Mouse (Mus musculus) liver, embryonic 14.5 days (tissue): ENCODE data around the gene Adcy4. TPM values are rescaled to one million over a fixed set of nuclear protein-coding genes. Genes with fewer than 3 reads are reported as not detected.

Experiments
- ATAC-seq: fragments of 200-750 bp; cut with Nextera tagmentation; 2 replicates; pipeline ENCODE4 v1.8.0; 2017; ENCODE audit warnings: moderate number of reproducible peaks, mild to moderate bottlenecking, moderate library complexity; ENCODE audit not compliant: insufficient read depth
- DNase-seq, 3 experiments: peaks; one replicate each; pipeline ENCODE4 v3.0.0-alpha.2; 2012 to 2013; ENCODE audit warnings: low read depth in 3 of 3, low spot score in 3 of 3
- H3K27ac ChIP-seq: fragments of 300-500 bp; sonication (generic); 2 replicates; pipeline ENCODE4 v1.5.1; 2014; ENCODE audit warnings: moderate library complexity, mild to moderate bottlenecking, control low read depth, inconsistent platforms
- H3K27me3 ChIP-seq: fragments of 300-500 bp; sonication (generic); 2 replicates; pipeline ENCODE4 v1.6.1; 2014; ENCODE audit warnings: mild to moderate bottlenecking, low read length, moderate library complexity; ENCODE audit not compliant: control insufficient read depth, insufficient read depth
- H3K36me3 ChIP-seq: fragments of 300-500 bp; sonication (generic); replicated peaks from 2 replicates; pipeline ENCODE4 v1.6.1; 2014; ENCODE audit warnings: low read depth; ENCODE audit not compliant: control insufficient read depth, insufficient read depth
- H3K4me1 ChIP-seq, 2 experiments: fragments of 200-500 bp in 1 of 2; fragments of 300-500 bp in 1 of 2; sonication (generic) in 1 of 2; replicated peaks; 2 replicates each; pipeline ENCODE4 v1.6.1; 2012 to 2014; ENCODE audit warnings: antibody characterized with exemption in 1 of 2, inconsistent platforms in 1 of 2, low read length in 1 of 2; ENCODE audit not compliant: control insufficient read depth in 2 of 2, insufficient read depth in 2 of 2
- H3K4me2 ChIP-seq: fragments of 300-500 bp; sonication (generic); 2 replicates; pipeline ENCODE4 v1.6.1; 2014; ENCODE audit warnings: low read depth, mild to moderate bottlenecking, control low read depth, moderate library complexity
- H3K4me3 ChIP-seq, 2 experiments: fragments of 200-500 bp in 1 of 2; fragments of 300-500 bp in 1 of 2; sonication (generic) in 1 of 2; 2 replicates each; pipeline ENCODE4 v1.5.1; 2012 to 2014; ENCODE audit warnings: low read depth in 2 of 2, low read length in 2 of 2, mild to moderate bottlenecking in 2 of 2, control low read depth in 1 of 2, inconsistent platforms in 1 of 2, moderate library complexity in 1 of 2; ENCODE audit not compliant: insufficient read depth in 1 of 2
- H3K9ac ChIP-seq: fragments of 300-500 bp; sonication (generic); replicated peaks from 2 replicates; pipeline ENCODE4 v1.6.1; 2014; ENCODE audit warnings: mild to moderate bottlenecking, control low read depth, moderate library complexity
- H3K9me3 ChIP-seq: fragments of 300-500 bp; sonication (generic); 2 replicates; pipeline ENCODE4 v1.6.1; 2016; ENCODE audit warnings: low read length, mixed read lengths; ENCODE audit not compliant: control insufficient read depth
- CTCF ChIP-seq: IDR thresholded peaks from 2 replicates; pipeline ENCODE4 v1.5.1; 2016; ENCODE audit warnings: antibody characterized with exemption, low read depth, control low read depth
- EP300 ChIP-seq: IDR thresholded peaks from 2 replicates; pipeline ENCODE4 v1.6.1; 2016; ENCODE audit warnings: antibody characterized with exemption, low read depth
- WGBS: fragments of 180-500 bp; shearing (Covaris S2); extraction: QIAGEN DNeasy Blood & Tissue Kit; methylation state at CpG from one replicate; pipeline ENCODE4 v1.1.7; 2014; ENCODE audit not compliant: insufficient replicate concordance; 5-methylcytosine and 5-hydroxymethylcytosine counted together
- polyA plus RNA-seq, 2 experiments: library from polyadenylated mRNA; depleted of rRNA in 1 of 2; stranded (reverse) in 1 of 2; unstranded in 1 of 2; fragments of >200 nt; fragmentation: Nextera tagmentation in 1 of 2; extraction: Ambion mirVana in 1 of 2; gene quantifications; 2 replicates each; pipeline versions ENCODE4 v1.2.1 to v1.2.3; 2012 to 2014

Gene Adcy4
- polyA plus RNA-seq, 2 experiments, result 0.66 to 1.0 TPM

DNA sequence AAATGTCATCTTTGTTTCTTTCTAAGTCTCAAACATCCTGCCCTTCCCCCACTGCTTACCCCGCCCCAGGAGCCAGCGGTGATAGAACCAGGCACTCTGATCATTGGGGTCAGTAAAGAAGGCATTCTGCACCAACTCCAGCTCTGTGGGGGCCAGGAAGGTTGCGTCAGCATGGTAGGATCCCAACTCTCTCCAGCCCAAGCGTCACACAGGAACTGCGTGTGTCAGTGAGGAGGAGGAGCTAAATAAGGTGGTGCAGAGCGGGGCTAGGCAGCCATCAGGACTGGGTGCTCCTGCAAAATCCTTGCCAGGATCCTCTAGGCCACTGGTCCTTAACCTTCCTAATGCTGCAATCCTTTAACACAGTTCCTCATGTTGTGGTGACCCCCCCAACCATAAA is 64.2 kb downstream of the Adcy4 start:
- Histone ChIP-seq H3K27me3 (no peaks in the 10 kb centered on the region), H3K9me3 (no peaks in the 10 kb centered on the region), H3K4me1 (peaks cover 19 to 21% of the 10 kb centered on the region in 2 experiments; a peak in 3 of 4 replicates), H3K36me3 (no peaks in the 10 kb centered on the region), H3K4me2 (no peak overlapping the region), H3K9ac (no peak overlapping the region), H3K27ac (no peak overlapping the region), H3K4me3 (no peak overlapping the region)
- 74% methylated on average over 6 of the region's 6 CpGs for WGBS
- ATAC-seq, result no peak
- TF ChIP-seq CTCF, result no peak
- no peak for TF ChIP-seq EP300
- no peak for DNase-seq

Other genes with a start within 250 kb of the Adcy4 start
Only the 30 nearest of the 35 such genes appear.
- gene Fitm1, start 208.5 kb downstream of the Adcy4 start, polyA plus RNA-seq (2012; rRNA removed), result 0.19 and 0.38 TPM in 2 replicates
- 0.37 and 0.58 TPM in 2 replicates for gene Fitm1, start 208.5 kb downstream of the Adcy4 start, polyA plus RNA-seq (2014; fragmentation: Nextera tagmentation; extraction: Ambion mirVana)
- 32.0 and 51.1 TPM in 2 replicates for gene Psme1, start 206.0 kb downstream of the Adcy4 start, polyA plus RNA-seq (2012; rRNA removed)
- 99.9 and 103 TPM in 2 replicates for gene Psme1, start 206.0 kb downstream of the Adcy4 start, polyA plus RNA-seq (2014; fragmentation: Nextera tagmentation; extraction: Ambion mirVana)
- 19.2 and 20.3 TPM in 2 replicates for gene Emc9, start 198.8 kb downstream of the Adcy4 start, polyA plus RNA-seq (2012; rRNA removed)
- 32.8 and 33.0 TPM in 2 replicates for gene Emc9, start 198.8 kb downstream of the Adcy4 start, polyA plus RNA-seq (2014; fragmentation: Nextera tagmentation; extraction: Ambion mirVana)
- gene Psme2, start 193.0 kb downstream of the Adcy4 start, polyA plus RNA-seq (2012; rRNA removed), result 36.2 and 56.0 TPM in 2 replicates
- 181 and 190 TPM in 2 replicates for gene Psme2, start 193.0 kb downstream of the Adcy4 start, polyA plus RNA-seq (2014; fragmentation: Nextera tagmentation; extraction: Ambion mirVana)
- gene Rnf31, start 192.4 kb downstream of the Adcy4 start, polyA plus RNA-seq (2012; rRNA removed), result 6.2 and 6.5 TPM in 2 replicates
- 6.6 and 7.6 TPM in 2 replicates for gene Rnf31, start 192.4 kb downstream of the Adcy4 start, polyA plus RNA-seq (2014; fragmentation: Nextera tagmentation; extraction: Ambion mirVana)
- gene Irf9, start 180.5 kb downstream of the Adcy4 start, polyA plus RNA-seq (2012; rRNA removed), result 13.5 and 15.1 TPM in 2 replicates
- 11.2 and 13.8 TPM in 2 replicates for gene Irf9, start 180.5 kb downstream of the Adcy4 start, polyA plus RNA-seq (2014; fragmentation: Nextera tagmentation; extraction: Ambion mirVana)
- 1.7 and 1.9 TPM in 2 replicates for gene Rec8, start 166.1 kb downstream of the Adcy4 start, polyA plus RNA-seq (2012; rRNA removed)
- gene Rec8, start 166.1 kb downstream of the Adcy4 start, polyA plus RNA-seq (2014; fragmentation: Nextera tagmentation; extraction: Ambion mirVana), result 0.87 and 1.0 TPM in 2 replicates
- 13.5 and 27.6 TPM in 2 replicates for gene Ipo4, start 148.1 kb downstream of the Adcy4 start, polyA plus RNA-seq (2012; rRNA removed)
- 22.6 and 27.9 TPM in 2 replicates for gene Ipo4, start 148.1 kb downstream of the Adcy4 start, polyA plus RNA-seq (2014; fragmentation: Nextera tagmentation; extraction: Ambion mirVana)
- gene Gm49378, start 146.2 kb downstream of the Adcy4 start, polyA plus RNA-seq (2012; rRNA removed), result 2.0 and 3.4 TPM in 2 replicates
- 2.0 and 2.9 TPM in 2 replicates for gene Gm49378, start 146.2 kb downstream of the Adcy4 start, polyA plus RNA-seq (2014; fragmentation: Nextera tagmentation; extraction: Ambion mirVana)
- gene Tm9sf1, start 140.3 kb downstream of the Adcy4 start, polyA plus RNA-seq (2012; rRNA removed), result 26.4 and 33.2 TPM in 2 replicates
- 42.8 and 45.4 TPM in 2 replicates for gene Tm9sf1, start 140.3 kb downstream of the Adcy4 start, polyA plus RNA-seq (2014; fragmentation: Nextera tagmentation; extraction: Ambion mirVana)
- 0.34 and 0.39 TPM in 2 replicates for gene Tssk4, start 133.9 kb downstream of the Adcy4 start, polyA plus RNA-seq (2012; rRNA removed)
- 0.19 and 0.23 TPM in 2 replicates for gene Tssk4, start 133.9 kb downstream of the Adcy4 start, polyA plus RNA-seq (2014; fragmentation: Nextera tagmentation; extraction: Ambion mirVana)
- gene Mdp1, start 123.6 kb downstream of the Adcy4 start, polyA plus RNA-seq (2012; rRNA removed), result 11.6 and 13.4 TPM in 2 replicates
- gene Mdp1, start 123.6 kb downstream of the Adcy4 start, polyA plus RNA-seq (2014; fragmentation: Nextera tagmentation; extraction: Ambion mirVana), result 15.5 and 16.6 TPM in 2 replicates
- 10.6 and 14.1 TPM in 2 replicates for gene Gmpr2, start 112.2 kb downstream of the Adcy4 start, polyA plus RNA-seq (2012; rRNA removed)
- 17.9 and 18.2 TPM in 2 replicates for gene Gmpr2, start 112.2 kb downstream of the Adcy4 start, polyA plus RNA-seq (2014; fragmentation: Nextera tagmentation; extraction: Ambion mirVana)
- 101 and 168 TPM in 2 replicates for gene Nedd8, start 112.0 kb downstream of the Adcy4 start, polyA plus RNA-seq (2012; rRNA removed)
- 279 and 286 TPM in 2 replicates for gene Nedd8, start 112.0 kb downstream of the Adcy4 start, polyA plus RNA-seq (2014; fragmentation: Nextera tagmentation; extraction: Ambion mirVana)
- gene Tinf2, start 102.3 kb downstream of the Adcy4 start, polyA plus RNA-seq (2012; rRNA removed), result 13.4 and 16.6 TPM in 2 replicates
- gene Tinf2, start 102.3 kb downstream of the Adcy4 start, polyA plus RNA-seq (2014; fragmentation: Nextera tagmentation; extraction: Ambion mirVana), result 19.0 and 19.3 TPM in 2 replicates
- 2.0 and 2.4 TPM in 2 replicates for gene Tgm1, start 70.2 kb downstream of the Adcy4 start, polyA plus RNA-seq (2012; rRNA removed)
- gene Tgm1, start 70.2 kb downstream of the Adcy4 start, polyA plus RNA-seq (2014; fragmentation: Nextera tagmentation; extraction: Ambion mirVana), result 2.0 and 2.3 TPM in 2 replicates
- 10.9 and 12.8 TPM in 2 replicates for gene Rabggta, start 61.8 kb downstream of the Adcy4 start, polyA plus RNA-seq (2012; rRNA removed)
- gene Rabggta, start 61.8 kb downstream of the Adcy4 start, polyA plus RNA-seq (2014; fragmentation: Nextera tagmentation; extraction: Ambion mirVana), result 7.4 and 8.1 TPM in 2 replicates
- 21.2 and 31.0 TPM in 2 replicates for gene Dhrs1, start 38.4 kb downstream of the Adcy4 start, polyA plus RNA-seq (2012; rRNA removed)
- 34.4 and 40.4 TPM in 2 replicates for gene Dhrs1, start 38.4 kb downstream of the Adcy4 start, polyA plus RNA-seq (2014; fragmentation: Nextera tagmentation; extraction: Ambion mirVana)
- gene Nop9, start 38.4 kb downstream of the Adcy4 start, polyA plus RNA-seq (2012; rRNA removed), result 13.1 and 13.2 TPM in 2 replicates
- gene Nop9, start 38.4 kb downstream of the Adcy4 start, polyA plus RNA-seq (2014; fragmentation: Nextera tagmentation; extraction: Ambion mirVana), result 20.8 and 27.5 TPM in 2 replicates
- gene Cideb, start 25.6 kb downstream of the Adcy4 start, polyA plus RNA-seq (2012; rRNA removed), result 37.3 and 42.1 TPM in 2 replicates
- 40.0 and 42.8 TPM in 2 replicates for gene Cideb, start 25.6 kb downstream of the Adcy4 start, polyA plus RNA-seq (2014; fragmentation: Nextera tagmentation; extraction: Ambion mirVana)
- gene Ltb4r2, start 22.7 kb downstream of the Adcy4 start, polyA plus RNA-seq (2012; rRNA removed), result 0.65 and 0.67 TPM in 2 replicates
- gene Ltb4r2, start 22.7 kb downstream of the Adcy4 start, polyA plus RNA-seq (2014; fragmentation: Nextera tagmentation; extraction: Ambion mirVana), result 0.39 and 0.67 TPM in 2 replicates
- gene Ltb4r1, start 18.1 kb downstream of the Adcy4 start, polyA plus RNA-seq (2012; rRNA removed), result 2.9 and 3.3 TPM in 2 replicates
- 1.7 and 2.7 TPM in 2 replicates for gene Ltb4r1, start 18.1 kb downstream of the Adcy4 start, polyA plus RNA-seq (2014; fragmentation: Nextera tagmentation; extraction: Ambion mirVana)
- 13.1 and 15.1 TPM in 2 replicates for gene Ripk3, start 4.8 kb upstream of the Adcy4 start, polyA plus RNA-seq (2012; rRNA removed)
- gene Ripk3, start 4.8 kb upstream of the Adcy4 start, polyA plus RNA-seq (2014; fragmentation: Nextera tagmentation; extraction: Ambion mirVana), result 18.2 and 22.0 TPM in 2 replicates
- 0.89 and 1.0 TPM in 2 replicates for gene Nfatc4, start 39.0 kb upstream of the Adcy4 start, polyA plus RNA-seq (2012; rRNA removed)
- 0.33 and 0.66 TPM in 2 replicates for gene Nfatc4, start 39.0 kb upstream of the Adcy4 start, polyA plus RNA-seq (2014; fragmentation: Nextera tagmentation; extraction: Ambion mirVana)
- 1.7 and 1.9 TPM in 2 replicates for gene Nynrin, start 69.9 kb upstream of the Adcy4 start, polyA plus RNA-seq (2012; rRNA removed)
- gene Nynrin, start 69.9 kb upstream of the Adcy4 start, polyA plus RNA-seq (2014; fragmentation: Nextera tagmentation; extraction: Ambion mirVana), result 1.2 and 1.4 TPM in 2 replicates
- 0.15 and 0.16 TPM in 2 replicates for gene Cbln3, start 100.3 kb upstream of the Adcy4 start, polyA plus RNA-seq (2012; rRNA removed)
- gene Cbln3, start 100.3 kb upstream of the Adcy4 start, polyA plus RNA-seq (2014; fragmentation: Nextera tagmentation; extraction: Ambion mirVana), result 0.06 and 0.15 TPM in 2 replicates
- gene Khnyn, start 100.9 kb upstream of the Adcy4 start, polyA plus RNA-seq (2012; rRNA removed), result 5.8 and 7.5 TPM in 2 replicates
- gene Khnyn, start 100.9 kb upstream of the Adcy4 start, polyA plus RNA-seq (2014; fragmentation: Nextera tagmentation; extraction: Ambion mirVana), result 2.4 and 2.8 TPM in 2 replicates
- gene Sdr39u1, start 116.2 kb upstream of the Adcy4 start, polyA plus RNA-seq (2012; rRNA removed), result 6.1 and 6.7 TPM in 2 replicates
- gene Sdr39u1, start 116.2 kb upstream of the Adcy4 start, polyA plus RNA-seq (2014; fragmentation: Nextera tagmentation; extraction: Ambion mirVana), result 11.8 and 12.0 TPM in 2 replicates
- 0.12 and 0.13 TPM in 2 replicates for gene Cma1, start 160.6 kb upstream of the Adcy4 start, polyA plus RNA-seq (2012; rRNA removed)
- 0.15 and 0.25 TPM in 2 replicates for gene Cma1, start 160.6 kb upstream of the Adcy4 start, polyA plus RNA-seq (2014; fragmentation: Nextera tagmentation; extraction: Ambion mirVana)
- gene Cma2, start 166.9 kb upstream of the Adcy4 start, polyA plus RNA-seq (2012; rRNA removed), result not detected in 2 replicates
- not detected in 2 replicates for gene Cma2, start 166.9 kb upstream of the Adcy4 start, polyA plus RNA-seq (2014; fragmentation: Nextera tagmentation; extraction: Ambion mirVana)